Mouse (Mus musculus) lung, postnatal 0 days (tissue): ENCODE results near the gene Fam172a. TPM values are rescaled to one million over a fixed set of nuclear protein-coding genes. Genes with fewer than 3 reads are reported as not detected.

ENCODE experiments used
- ATAC-seq: fragments of 200-750 bp; cut with Nextera tagmentation; 2 replicates; pipeline ENCODE4 v1.8.0; 2017; ENCODE audit warnings: moderate library complexity
- DNase-seq: peaks from one replicate; pipeline ENCODE4 v3.0.0-alpha.2; 2016; ENCODE audit warnings: low spot score
- H3K27ac ChIP-seq: fragments of 300-500 bp; sonication (generic); 2 replicates; pipeline ENCODE4 v1.5.1; 2014; ENCODE audit warnings: antibody characterized with exemption, mild to moderate bottlenecking, low read length, mixed read lengths
- H3K27me3 ChIP-seq: fragments of 300-500 bp; sonication (generic); replicated peaks from 2 replicates; pipeline ENCODE4 v1.6.1; 2014; ENCODE audit warnings: low read length, mixed read lengths; ENCODE audit not compliant: insufficient read depth
- H3K36me3 ChIP-seq: fragments of 300-500 bp; sonication (generic); 2 replicates; pipeline ENCODE4 v1.6.1; 2014; ENCODE audit warnings: low read length, mixed read lengths; ENCODE audit not compliant: insufficient read depth
- H3K4me1 ChIP-seq: fragments of 300-500 bp; sonication (generic); 2 replicates; pipeline ENCODE4 v1.6.1; 2014; ENCODE audit warnings: antibody characterized with exemption, low read depth, low read length, mixed read lengths; ENCODE audit not compliant: insufficient read depth
- H3K4me2 ChIP-seq: fragments of 300-500 bp; sonication (generic); replicated peaks from 2 replicates; pipeline ENCODE4 v1.6.1; 2014; ENCODE audit warnings: low read depth, mild to moderate bottlenecking, low read length, moderate library complexity, mixed read lengths
- H3K4me3 ChIP-seq: fragments of 300-500 bp; sonication (generic); 2 replicates; pipeline ENCODE4 v1.5.1; 2014; ENCODE audit warnings: low read depth, low read length
- H3K9ac ChIP-seq: fragments of 300-500 bp; sonication (generic); replicated peaks from 2 replicates; pipeline ENCODE4 v1.6.1; 2014; ENCODE audit warnings: low read depth, mild to moderate bottlenecking
- H3K9me3 ChIP-seq: fragments of 300-500 bp; sonication (generic); 2 replicates; pipeline ENCODE4 v1.6.1; 2016; ENCODE audit warnings: low read length, mixed read lengths
- CTCF ChIP-seq: IDR thresholded peaks from 2 replicates; pipeline ENCODE4 v1.5.1; 2016; ENCODE audit warnings: antibody characterized with exemption, mild to moderate bottlenecking
- EP300 ChIP-seq: IDR thresholded peaks from 2 replicates; pipeline ENCODE4 v1.6.1; 2016; ENCODE audit warnings: antibody characterized with exemption, mild to moderate bottlenecking, control low read depth
- WGBS: fragments of 180-500 bp; shearing (Covaris S2); extraction: QIAGEN DNeasy Blood & Tissue Kit; methylation state at CpG from one replicate; pipeline ENCODE4 v1.1.7; 2014; 5-methylcytosine and 5-hydroxymethylcytosine counted together
- polyA plus RNA-seq: library from polyadenylated mRNA; unstranded; fragments of >200 nt; fragmentation: Nextera tagmentation; extraction: Ambion mirVana; gene quantifications from 2 replicates; pipeline ENCODE4 v1.2.1, GENCODE M21; 2015

The Fam172a gene
- polyA plus RNA-seq, 1 experiment from 2014 or later, result 21.8 TPM

DNA sequence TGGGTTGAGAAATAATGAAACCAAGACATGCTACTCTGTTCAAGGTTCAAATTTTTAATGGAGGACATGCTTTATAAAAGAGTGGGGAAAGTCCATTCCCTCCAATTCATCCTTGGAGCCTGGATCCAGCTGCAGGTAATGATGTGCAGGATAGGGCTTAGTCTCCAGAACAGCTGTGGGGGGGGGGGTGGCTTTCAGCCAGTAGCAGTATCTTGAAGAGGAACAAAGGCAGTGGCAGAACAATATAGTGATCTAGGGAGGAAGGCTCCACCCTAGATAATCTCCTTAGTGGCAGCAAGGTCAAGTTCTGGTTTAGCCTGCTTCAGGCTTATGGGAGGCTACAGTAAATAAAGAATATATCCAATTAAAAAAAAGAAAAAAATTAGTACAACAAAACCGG lies 108.6 kb downstream of the Fam172a start:
- 85% methylated on average over 1 of the region's 1 CpGs for WGBS
- Histone ChIP-seq H3K9me3 (no peaks in the 10 kb centered on the region), H3K27ac (no peak overlapping the region), H3K4me1 (no peaks in the 10 kb centered on the region), H3K9ac (no peak overlapping the region), H3K4me3 (no peak overlapping the region), H3K4me2 (no peak overlapping the region), H3K27me3 (no peaks in the 10 kb centered on the region), H3K36me3 (no peaks in the 10 kb centered on the region)
- DNase-seq (no peak), ATAC-seq (no peak)
- TF ChIP-seq EP300 (no peak), CTCF (no peak)

DNA sequence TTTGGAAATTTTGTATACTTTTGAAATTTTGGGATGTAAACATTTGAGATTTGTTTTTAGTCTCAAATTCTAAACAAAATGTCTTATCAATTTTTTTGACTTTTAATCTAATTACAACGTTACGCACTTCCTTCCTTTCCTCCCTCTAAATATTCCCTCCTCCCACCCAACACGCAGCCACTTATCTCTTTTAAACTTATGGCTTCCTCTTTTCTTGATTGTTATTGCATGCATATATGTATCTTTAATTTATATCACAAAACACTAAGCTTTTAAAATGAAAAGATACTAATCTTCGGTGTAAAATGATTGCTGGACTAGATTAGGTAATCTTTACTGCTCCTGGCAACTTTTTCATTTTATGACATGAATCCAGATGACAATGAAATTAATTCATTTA lies 124.3 kb downstream of the Fam172a start:
- Histone ChIP-seq H3K27me3 (no peaks in the 10 kb centered on the region), H3K36me3 (no peaks in the 10 kb centered on the region), H3K9ac (no peak overlapping the region), H3K4me3 (no peak overlapping the region), H3K27ac (no peak overlapping the region), H3K9me3 (no peaks in the 10 kb centered on the region), H3K4me1 (no peaks in the 10 kb centered on the region), H3K4me2 (no peak overlapping the region)
- 71% methylated on average over 4 of the region's 4 CpGs for WGBS
- no peak for ATAC-seq
- no peak for TF ChIP-seq EP300
- DNase-seq, result no peak

GRCm38 (mm10) chr13:77843017-77843654 lies 141.3 kb downstream of the Fam172a start:
- Histone ChIP-seq H3K4me3 (no peak overlapping the region), H3K27ac (no peak overlapping the region), H3K27me3 (no peaks in the 10 kb centered on the region), H3K4me2 (no peak overlapping the region), H3K9me3 (no peaks in the 10 kb centered on the region), H3K9ac (no peak overlapping the region), H3K4me1 (no peaks in the 10 kb centered on the region; the same call in 1 of the 2 replicates), H3K36me3 (no peaks in the 10 kb centered on the region)
- WGBS, result 71% methylated on average over 2 of the region's 2 CpGs
- peak; percentile 71 for ATAC-seq
- DNase-seq, result peak; percentile 41
- 0 out of 2 replicates have a peak, but pooled peaks have one; percentile 64 for TF ChIP-seq EP300
- TF ChIP-seq CTCF, result no peak

DNA sequence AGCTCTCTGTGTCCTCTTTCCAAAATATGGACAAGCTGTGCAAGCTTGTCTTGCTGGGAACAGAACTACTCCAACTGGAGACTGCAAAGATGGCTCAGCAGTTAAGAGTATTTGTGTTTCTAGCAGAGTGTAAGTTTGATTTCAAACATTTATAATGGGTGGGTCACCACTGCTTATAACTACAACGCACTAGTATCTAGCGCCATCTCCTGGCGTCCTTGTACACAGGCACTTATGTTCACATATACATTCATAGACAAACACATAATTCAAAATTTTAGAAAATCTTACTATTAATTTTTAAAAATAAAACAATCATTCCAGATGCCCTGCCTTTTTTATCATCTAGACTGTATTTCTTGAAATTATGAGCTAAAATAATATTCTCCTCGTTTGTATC lies 147.0 kb downstream of the Fam172a start:
- Histone ChIP-seq H3K36me3 (no peaks in the 10 kb centered on the region), H3K27me3 (no peaks in the 10 kb centered on the region), H3K4me1 (no peaks in the 10 kb centered on the region), H3K9ac (no peak overlapping the region), H3K27ac (no peak overlapping the region), H3K4me3 (no peak overlapping the region), H3K4me2 (no peak overlapping the region), H3K9me3 (no peaks in the 10 kb centered on the region)
- ATAC-seq, result no peak
- no peak for DNase-seq
- TF ChIP-seq EP300 (no peak), CTCF (peak; percentile 49)
- 76% methylated on average over 4 of the region's 4 CpGs for WGBS

- no peak for ATAC-seq
- peak; percentile 29 for DNase-seq
- 97% methylated on average over 1 of the region's 1 CpGs for WGBS
- no peaks in the 10 kb centered on the region for H3K27me3 ChIP-seq
- no peaks in the 10 kb centered on the region for H3K9me3 ChIP-seq
- no peak overlapping the region for H3K27ac ChIP-seq
- no peak overlapping the region for H3K4me3 ChIP-seq
- H3K4me2 ChIP-seq, result no peak overlapping the region
- no peaks in the 10 kb centered on the region for H3K36me3 ChIP-seq
- no peak for TF ChIP-seq EP300
- peak; percentile 35 for TF ChIP-seq CTCF
- H3K9ac ChIP-seq, result no peak overlapping the region
- no peaks in the 10 kb centered on the region for H3K4me1 ChIP-seq
Observed at GRCm38 (mm10) chr13:77864804-77865203, 163.0 kb downstream of the Fam172a start.

- Histone ChIP-seq H3K4me3 (no peak overlapping the region), H3K27ac (no peak overlapping the region), H3K36me3 (no peaks in the 10 kb centered on the region), H3K9ac (no peak overlapping the region), H3K4me2 (no peak overlapping the region), H3K9me3 (no peaks in the 10 kb centered on the region), H3K27me3 (no peaks in the 10 kb centered on the region), H3K4me1 (no peaks in the 10 kb centered on the region)
- ATAC-seq (no peak), DNase-seq (no peak)
- no peak for TF ChIP-seq EP300
- no peak for TF ChIP-seq CTCF
- WGBS, result 58% methylated on average over 2 of the region's 2 CpGs
Observed at GRCm38 (mm10) chr13:77868314-77868713, 166.5 kb downstream of the Fam172a start.

DNA sequence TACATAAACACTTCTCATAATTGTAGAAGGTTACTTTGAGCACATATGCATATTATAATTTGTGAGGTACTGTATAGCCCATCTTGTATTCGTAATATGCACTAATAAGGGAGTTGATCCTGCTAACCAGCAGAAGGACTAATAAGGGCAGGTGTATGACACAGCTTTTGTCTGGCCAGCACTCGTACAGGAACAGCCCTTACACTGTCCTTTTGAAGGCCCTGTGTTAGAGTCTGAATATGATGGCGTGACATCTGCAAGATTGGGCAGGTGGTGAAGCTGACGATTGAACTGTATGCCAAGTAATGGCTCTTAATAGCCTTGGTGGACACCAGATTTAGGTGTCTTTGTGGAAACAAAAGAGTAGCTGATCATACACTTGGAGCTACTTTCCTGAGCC lies 176.3 kb downstream of the Fam172a start:
- Histone ChIP-seq H3K36me3 (no peaks in the 10 kb centered on the region), H3K9me3 (no peaks in the 10 kb centered on the region), H3K4me1 (no peaks in the 10 kb centered on the region), H3K9ac (no peak overlapping the region), H3K27me3 (no peaks in the 10 kb centered on the region), H3K4me2 (no peak overlapping the region), H3K27ac (no peak overlapping the region), H3K4me3 (no peak overlapping the region)
- 85% methylated on average over 4 of the region's 4 CpGs for WGBS
- DNase-seq, result no peak
- TF ChIP-seq CTCF, result no peak
- TF ChIP-seq EP300, result no peak
- no peak for ATAC-seq
